Mouse (Mus musculus) kidney, postnatal 4 days (tissue): ENCODE data around the gene Vtcn1.
A peak's percentile ranks its signal among the peaks of the same experiment; 100 is the strongest.

Experiments
- DNase-seq, 2 experiments: peaks; one replicate each; pipeline ENCODE4 v3.0.0; 2021; ENCODE audit warnings: mixed read lengths in 2 of 2

The Vtcn1 gene

DNA sequence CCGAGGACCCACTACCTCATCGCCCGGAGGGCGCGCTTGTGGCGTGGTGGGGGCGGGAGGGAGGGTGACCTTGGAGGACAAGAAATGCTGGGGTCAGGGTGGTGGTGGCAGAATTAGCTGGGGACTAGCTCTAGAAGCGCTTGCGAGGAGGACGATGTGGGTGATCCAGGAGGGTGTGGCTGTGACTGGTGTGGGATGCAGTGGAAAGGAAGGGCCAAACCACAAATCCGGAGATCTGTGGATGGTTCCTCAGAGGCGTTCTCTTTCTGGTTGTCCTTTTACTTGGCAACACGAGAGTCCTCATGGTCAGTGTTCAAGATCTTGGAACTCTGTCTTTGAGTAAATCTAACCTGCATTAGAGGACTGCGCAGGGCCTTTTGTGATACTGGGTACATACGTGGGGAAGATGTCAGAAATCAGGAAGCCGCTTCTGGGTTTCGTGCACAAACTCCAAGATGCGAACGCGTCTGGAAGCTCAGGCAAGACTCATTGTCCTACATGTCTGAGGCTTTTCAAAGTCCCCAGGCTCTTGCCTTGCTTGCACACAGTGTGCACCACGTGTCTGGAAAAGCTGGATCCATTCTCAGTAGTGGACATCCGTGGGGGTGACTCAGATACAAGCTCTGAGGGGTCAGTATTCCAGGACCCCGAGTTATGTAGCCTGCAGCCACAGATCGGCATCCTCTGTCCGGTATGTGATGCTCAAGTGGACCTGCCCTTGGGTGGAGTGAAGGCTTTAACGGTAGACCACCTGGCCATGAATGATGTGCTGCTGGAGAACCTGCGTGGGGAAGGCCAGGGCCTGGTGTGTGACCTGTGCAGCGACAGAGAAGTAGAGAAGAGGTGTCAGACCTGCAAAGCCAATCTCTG, 97.5 kb downstream of the Vtcn1 start:
- DNase-seq, result peak in 1 of 2 experiments; percentile 21

DNA sequence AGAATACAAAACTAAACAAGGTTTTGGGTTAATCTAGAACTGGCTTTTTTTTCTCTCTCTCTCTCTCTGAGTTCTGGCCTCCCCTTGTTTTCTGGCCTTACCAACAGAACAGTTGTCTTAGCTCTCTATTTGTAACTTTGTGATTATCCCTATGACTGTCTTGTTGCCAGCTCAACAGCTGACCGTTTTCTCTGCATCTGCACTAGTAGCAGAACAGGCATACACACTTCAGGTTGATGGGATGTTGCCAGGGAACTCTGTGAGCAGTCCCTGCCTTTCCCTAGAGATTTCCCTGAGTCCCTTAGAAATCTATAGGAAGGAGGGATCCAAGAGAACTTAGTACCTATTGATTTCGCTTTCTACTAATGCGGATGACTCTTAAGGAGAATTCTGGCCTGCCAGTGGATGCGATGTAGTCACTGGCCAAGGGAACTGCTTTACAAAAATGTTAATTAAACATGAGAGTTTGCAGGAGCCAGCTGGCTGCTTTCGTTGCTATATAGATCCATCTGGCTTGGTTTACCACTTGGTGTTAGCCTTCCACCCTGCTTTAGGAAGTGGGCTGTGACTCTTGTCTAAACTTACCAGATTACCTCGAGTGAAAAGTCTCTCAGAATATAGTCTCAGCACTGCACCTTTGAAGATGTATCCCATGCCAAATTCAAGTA, 98.9 kb downstream of the Vtcn1 start:
- no peak for DNase-seq

DNA sequence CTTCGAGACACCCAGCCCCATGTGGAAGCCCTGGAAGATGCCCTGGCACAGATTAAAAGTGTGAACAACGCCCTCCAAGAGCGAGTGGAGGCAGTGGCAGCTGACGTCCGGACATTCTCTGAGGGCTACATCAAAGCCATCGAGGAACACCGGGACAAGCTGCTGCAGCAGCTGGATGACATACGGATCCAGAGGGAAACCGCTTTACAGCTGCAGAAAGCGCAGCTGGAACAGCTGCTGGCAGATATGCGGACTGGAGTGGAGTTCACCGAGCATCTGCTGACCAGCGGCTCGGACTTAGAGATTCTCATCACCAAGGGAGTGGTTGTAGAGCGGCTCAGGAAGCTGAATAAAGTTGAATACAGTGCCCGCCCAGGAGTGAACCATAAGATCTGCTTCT, 99.9 kb downstream of the Vtcn1 start:
- DNase-seq, result peak; percentile 22 to 49

DNA sequence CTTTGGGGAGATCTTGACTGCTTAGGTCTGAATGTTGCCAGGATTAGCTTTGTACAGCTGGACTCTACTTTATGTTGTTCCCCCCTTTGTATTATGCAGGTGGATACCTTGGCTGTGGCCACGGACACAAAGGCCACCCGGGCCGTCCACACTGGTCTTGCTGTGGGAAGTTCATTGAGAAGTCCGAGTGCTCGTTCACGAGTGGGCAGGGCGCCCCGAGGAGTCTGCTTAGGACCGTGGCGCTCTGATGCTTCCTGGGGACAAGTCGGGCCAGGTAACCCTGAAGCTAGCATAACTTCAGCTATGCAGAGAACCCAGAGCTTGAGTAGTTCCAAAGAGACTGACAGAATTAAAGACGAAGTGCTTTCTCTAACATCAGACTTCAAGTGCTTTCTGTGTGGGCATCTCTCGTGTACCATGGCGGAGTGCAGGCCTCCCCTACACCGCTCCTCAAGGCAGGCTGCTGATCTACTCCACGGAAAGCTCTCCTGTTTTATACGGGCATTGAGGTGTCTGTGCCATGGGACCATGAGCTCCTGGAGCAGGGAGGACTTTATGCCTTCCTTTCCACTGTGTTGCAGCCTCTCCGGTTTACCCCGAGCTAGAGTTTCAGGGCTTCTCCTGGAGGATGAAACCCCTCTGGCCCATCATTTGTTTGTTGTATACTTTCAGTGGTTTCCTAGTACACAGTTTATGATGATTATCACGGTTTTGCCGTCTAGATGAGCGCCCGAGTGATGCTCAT, 106.2 kb downstream of the Vtcn1 start:
- no peak for DNase-seq

DNA sequence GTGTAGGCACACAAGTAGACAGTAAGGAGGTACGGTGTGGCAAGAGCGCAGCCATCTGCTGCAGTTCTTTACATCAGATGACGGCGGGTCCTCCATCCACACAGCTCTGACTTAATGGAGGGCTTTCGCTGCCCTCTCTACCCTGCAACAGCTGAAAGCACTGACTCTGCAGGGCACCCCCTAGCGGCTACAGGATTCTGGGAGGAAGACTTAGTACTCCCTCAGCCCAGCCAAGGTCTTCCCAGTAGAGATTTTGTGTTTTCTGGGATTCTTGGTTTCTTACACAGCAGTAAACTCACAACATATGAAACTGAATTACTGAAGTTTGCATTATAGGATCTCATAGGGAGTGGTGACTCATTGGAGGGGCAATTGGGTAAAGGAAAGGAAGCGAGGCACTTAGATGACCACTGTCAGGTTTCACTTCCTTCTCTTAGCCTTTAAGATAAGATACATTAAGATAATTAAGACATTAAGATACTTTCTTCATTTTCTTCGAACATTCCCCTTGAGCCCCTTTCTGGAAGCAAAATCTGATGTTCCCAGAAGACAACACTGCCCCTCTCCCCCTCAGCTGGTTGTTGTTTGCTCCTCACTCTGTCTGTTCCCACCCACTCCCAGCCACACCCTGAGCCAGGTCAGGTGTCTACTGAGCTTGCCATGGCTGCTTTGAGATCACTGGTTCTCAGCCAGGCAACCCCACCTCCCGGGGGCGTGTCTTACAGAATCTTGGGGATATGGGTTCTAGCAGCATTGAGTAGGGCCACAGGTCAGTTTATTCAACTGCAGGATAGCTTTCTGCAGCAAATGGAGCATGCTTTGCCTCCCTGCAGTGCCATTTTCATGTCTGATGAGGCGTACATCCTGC, 107.1 kb downstream of the Vtcn1 start:
- DNase-seq, result peak; percentile 34 to 44

DNA sequence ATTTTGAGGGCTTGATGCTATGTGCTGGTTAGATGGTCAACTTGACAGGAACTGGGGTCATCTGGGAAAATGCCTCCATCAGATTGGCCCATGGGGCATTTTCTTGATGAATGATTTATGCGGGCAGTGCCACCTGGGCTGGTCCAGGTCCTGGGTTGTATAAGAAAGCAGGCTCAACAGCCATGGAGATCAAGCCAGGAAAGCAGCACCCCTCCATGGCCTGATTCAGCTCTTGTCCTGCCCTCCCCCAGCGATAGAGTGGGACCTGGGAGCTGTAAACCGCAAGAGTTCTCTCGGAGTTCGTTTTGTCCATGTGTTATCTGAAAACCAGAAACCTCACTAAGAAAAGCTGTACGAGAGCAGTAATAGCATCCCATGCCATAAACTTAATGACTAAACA, 110.3 kb downstream of the Vtcn1 start:
- DNase-seq, result no peak

DNA sequence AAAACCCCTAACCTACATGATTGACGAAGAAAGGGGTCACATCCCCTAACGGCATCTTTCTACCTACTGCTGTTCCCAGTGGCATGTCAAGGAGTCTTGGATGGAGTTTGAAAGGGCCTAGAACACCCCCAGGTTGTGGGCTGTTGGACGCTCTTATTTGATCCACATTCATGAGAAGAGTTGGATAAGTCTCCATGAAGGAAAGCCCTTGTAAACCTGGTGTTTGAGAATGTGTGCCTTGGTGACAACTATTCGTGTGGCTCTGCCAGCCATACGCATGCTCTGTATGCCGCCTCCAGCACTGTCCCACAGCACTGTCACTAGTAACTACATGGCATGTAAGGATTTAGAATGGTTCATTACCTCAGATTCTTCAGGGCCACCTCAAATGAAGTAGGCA, 110.9 kb downstream of the Vtcn1 start:
- DNase-seq, result no peak

DNA sequence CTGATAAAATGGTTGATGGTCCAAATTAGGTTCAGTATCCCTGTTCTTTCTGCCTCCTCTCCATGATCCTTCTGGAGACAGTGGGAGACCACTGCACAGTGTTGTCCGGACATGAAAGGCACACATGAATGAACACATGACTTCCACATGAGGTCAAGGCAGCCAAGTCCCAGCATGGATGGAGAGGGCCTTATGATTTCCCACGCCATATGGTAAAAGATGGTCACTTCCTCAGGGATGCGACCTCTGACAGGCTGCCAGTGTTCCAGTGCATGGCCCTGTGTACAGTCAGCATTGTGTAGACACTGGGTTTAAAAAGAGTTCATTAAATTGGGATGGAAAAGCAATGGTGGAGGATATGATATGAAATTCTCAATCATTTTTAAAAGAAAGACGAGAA, 113.0 kb downstream of the Vtcn1 start:
- no peak for DNase-seq

DNA sequence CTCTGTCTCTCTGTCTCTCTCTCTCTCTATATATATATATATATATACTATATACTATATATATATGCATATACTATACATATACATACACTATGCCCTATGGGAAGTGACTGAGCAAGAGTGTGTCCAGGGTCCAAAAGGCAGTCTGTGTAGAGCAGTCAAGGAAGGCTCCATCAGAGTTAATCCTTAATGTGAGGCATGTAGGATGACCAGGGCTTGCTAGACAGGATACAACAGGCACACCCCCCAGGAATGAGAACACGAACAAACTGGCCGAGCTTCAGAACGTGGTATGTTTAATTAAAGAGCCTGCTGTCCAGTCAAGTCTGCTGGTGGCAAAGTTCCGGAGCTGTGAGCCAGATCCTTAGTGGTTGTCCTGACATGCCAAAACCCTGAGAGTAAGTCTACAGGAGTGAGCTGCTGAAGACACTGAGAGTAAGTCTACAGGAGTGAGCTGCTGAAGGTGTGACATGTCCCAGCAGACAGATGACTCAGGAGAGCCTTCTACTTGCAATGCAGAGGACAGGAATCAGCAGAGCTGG, 115.3 kb downstream of the Vtcn1 start:
- DNase-seq, result peak in 1 of 2 experiments; percentile 14
